Mouse (Mus musculus) gastrocnemius, adult 8-10 months (tissue): ENCODE measurements around the gene Mrps17. TPM values are rescaled to one million over a fixed set of nuclear protein-coding genes. Genes with fewer than 3 reads are reported as not detected.

Source experiments
- DNase-seq, 2 experiments: peaks; one replicate each; pipeline ENCODE4 v3.0.0; 2022; ENCODE audit warnings: low spot score in 2 of 2
- total RNA-seq, 4 experiments: library from RNA; stranded (reverse); gene quantifications; 2 replicates each; pipeline ENCODE4 v1.2.4; 2022

The Mrps17 gene
- total RNA-seq, 4 experiments from 2014 or later = 51.7 to 62.7 (median 57.5) TPM

- DNase-seq = peak in 1 of 2 experiments; percentile 9
Observed at GRCm38 (mm10) chr5:129740976-129741375, 25.7 kb downstream of the Mrps17 start.

- no peak for DNase-seq
Observed at GRCm38 (mm10) chr5:129742903-129743488, 27.7 kb downstream of the Mrps17 start.

- no peak for DNase-seq
Observed at GRCm38 (mm10) chr5:129744050-129744449, 28.8 kb downstream of the Mrps17 start.

GRCm38 (mm10) chr5:129756886-129757285, 41.6 kb downstream of the Mrps17 start:
- DNase-seq = no peak

GRCm38 (mm10) chr5:129759929-129760480, 44.7 kb downstream of the Mrps17 start:
- no peak for DNase-seq

- no peak for DNase-seq
Observed at GRCm38 (mm10) chr5:129761865-129762540, 46.7 kb downstream of the Mrps17 start.

- no peak for DNase-seq
Observed at GRCm38 (mm10) chr5:129770443-129771355, 55.4 kb downstream of the Mrps17 start.

Other genes with a start within 250 kb of the Mrps17 start
- gene Sfswap, start 214.3 kb upstream of the Mrps17 start, total RNA-seq = 10 to 100 TPM; 16.5 to 23.9 (median 19.9) TPM
- gene Mmp17, start 131.3 kb upstream of the Mrps17 start, total RNA-seq = under 1 TPM; 0.22 to 0.58 (median 0.40) TPM
- gene Zfp11, start 45.4 kb upstream of the Mrps17 start, total RNA-seq = 1 to 10 TPM; 2.1 to 2.6 (median 2.4) TPM
- not detected for gene Sept14, start 7.0 kb upstream of the Mrps17 start, total RNA-seq
- gene Nipsnap2, start 9.6 kb downstream of the Mrps17 start, total RNA-seq = 100 to 1,000 TPM; 494 to 562 (median 513) TPM
- gene Psph, start 72.0 kb downstream of the Mrps17 start, total RNA-seq = 10 to 100 TPM; 11.6 to 15.4 (median 14.8) TPM
- gene Sumf2, start 131.5 kb downstream of the Mrps17 start, total RNA-seq = 10 to 100 TPM in 2 of 4 experiments, 1 to 10 TPM in 2; 6.7 to 13.1 (median 10.5) TPM
- gene Chchd2, start 172.0 kb downstream of the Mrps17 start, total RNA-seq = 100 to 1,000 TPM; 640 to 672 (median 655) TPM
- under 1 TPM; 0.25 to 0.59 (median 0.46) TPM for gene Zbed5, start 180.2 kb downstream of the Mrps17 start, total RNA-seq
- 100 to 1,000 TPM; 317 to 357 (median 343) TPM for gene Phkg1, start 183.1 kb downstream of the Mrps17 start, total RNA-seq
- under 1 TPM in 1 of 4 experiments, not detected in 3; 0.44 TPM for gene Nupr1l, start 193.0 kb downstream of the Mrps17 start, total RNA-seq
- gene Vkorc1l1, start 226.5 kb downstream of the Mrps17 start, total RNA-seq = 10 to 100 TPM; 22.4 to 29.6 (median 24.0) TPM